Mouse (Mus musculus) heart, embryonic 11.5 days (tissue): ENCODE data around the gene Npy1r. TPM values are rescaled to one million over a fixed set of nuclear protein-coding genes. Genes with fewer than 3 reads are reported as not detected.

Experiments
- polyA plus RNA-seq: library from polyadenylated mRNA; unstranded; fragments of >200 nt; fragmentation: Nextera tagmentation; extraction: Ambion mirVana; gene quantifications from 2 replicates; pipeline ENCODE4 v1.2.1, GENCODE M21; 2014

Gene Npy1r
- polyA plus RNA-seq, 1 experiment from 2014 or later: 1.6 TPM

Other genes starting within 250 kb of the Npy1r start
- 8.9 and 10.2 TPM in 2 replicates for gene Tma16, start 210.7 kb upstream of the Npy1r start, polyA plus RNA-seq
- gene Tktl2, start 185.4 kb upstream of the Npy1r start, polyA plus RNA-seq: not detected in 2 replicates
- gene Npy5r, start 9.1 kb upstream of the Npy1r start, polyA plus RNA-seq: 0.27 TPM in 1 of 2 replicates, not detected in the other
- 3.1 and 3.4 TPM in 2 replicates for gene Naf1, start 163.0 kb downstream of the Npy1r start, polyA plus RNA-seq